Mouse (Mus musculus) heart, adult 9 months (tissue): ENCODE measurements around the gene Tshz2.

Experiments
- DNase-seq, 2 experiments: peaks; one replicate each; pipeline ENCODE4 v3.0.0; 2022; ENCODE audit warnings: low spot score in 2 of 2

The Tshz2 gene

DNA sequence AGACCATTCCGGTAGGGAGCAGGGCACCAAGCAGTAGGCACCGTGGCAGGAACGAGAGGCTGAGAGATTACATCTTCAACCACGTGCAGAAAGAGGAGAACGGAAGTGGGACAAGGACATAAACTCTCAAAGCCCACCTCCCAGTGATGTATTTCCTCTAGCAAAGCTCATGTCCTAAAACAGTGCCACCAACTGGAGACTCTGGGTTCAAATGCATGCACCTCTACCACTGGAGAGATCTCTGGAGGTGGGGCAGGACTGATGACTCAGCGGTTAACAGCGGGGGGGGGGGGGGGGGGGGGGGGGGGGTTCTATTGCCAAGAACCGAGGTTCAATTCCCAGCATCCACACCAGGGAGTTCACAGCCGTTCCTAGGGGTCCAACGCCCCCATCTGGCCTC is 410.5 kb downstream of the Tshz2 start:
- DNase-seq = no peak

GRCm38 (mm10) chr2:170045896-170046295 is 413.1 kb downstream of the Tshz2 start:
- DNase-seq = no peak

GRCm38 (mm10) chr2:170046371-170047145 is 413.7 kb downstream of the Tshz2 start:
- no peak for DNase-seq

DNA sequence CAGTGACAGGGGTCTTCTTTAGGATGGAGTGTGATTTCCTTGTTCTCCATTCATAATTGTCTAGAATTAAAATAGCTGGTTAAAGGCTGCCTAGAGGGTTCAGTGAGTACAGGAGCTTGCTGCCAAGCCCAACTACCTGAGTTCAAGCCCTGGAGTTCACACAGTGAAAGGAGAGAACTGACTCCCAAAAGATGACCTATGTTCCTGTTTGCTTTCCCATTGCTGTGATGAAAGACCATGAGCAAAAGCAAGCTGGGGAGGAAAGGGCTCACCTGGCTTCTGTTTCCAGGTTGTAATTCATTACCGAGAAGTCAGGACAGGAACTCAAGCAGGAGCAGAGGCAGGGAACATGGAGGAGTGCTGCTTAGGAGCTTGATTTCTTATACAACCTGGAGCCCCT is 416.0 kb downstream of the Tshz2 start:
- no peak for DNase-seq

GRCm38 (mm10) chr2:170050651-170051050 is 417.8 kb downstream of the Tshz2 start:
- DNase-seq = no peak

- DNase-seq = no peak
Measured at GRCm38 (mm10) chr2:170051441-170051840, 418.6 kb downstream of the Tshz2 start.

DNA sequence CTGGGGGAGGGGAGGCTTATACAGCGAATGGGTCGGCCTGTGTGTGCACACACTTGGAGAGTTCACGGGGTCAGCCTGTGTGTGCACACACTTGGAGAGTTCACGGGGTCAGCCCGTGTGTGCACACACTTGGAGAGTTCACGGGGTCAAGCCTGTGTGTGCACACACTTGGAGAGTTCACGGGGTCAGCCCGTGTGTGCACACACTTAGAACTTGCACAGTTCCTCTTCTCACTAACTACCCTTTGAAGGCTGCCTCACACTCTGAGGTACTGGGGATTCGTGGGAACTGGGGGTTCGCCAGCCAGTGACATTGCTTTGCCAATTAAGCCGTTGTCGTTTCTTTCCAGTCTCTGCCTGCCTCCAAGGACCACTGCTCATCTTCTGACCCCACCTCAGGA is 422.1 kb downstream of the Tshz2 start:
- DNase-seq = no peak

- DNase-seq = peak in 1 of 2 experiments; percentile 17
Measured at GRCm38 (mm10) chr2:170055413-170055812, 422.6 kb downstream of the Tshz2 start.

- no peak for DNase-seq
Measured at GRCm38 (mm10) chr2:170058774-170059173, 426.0 kb downstream of the Tshz2 start.

DNA sequence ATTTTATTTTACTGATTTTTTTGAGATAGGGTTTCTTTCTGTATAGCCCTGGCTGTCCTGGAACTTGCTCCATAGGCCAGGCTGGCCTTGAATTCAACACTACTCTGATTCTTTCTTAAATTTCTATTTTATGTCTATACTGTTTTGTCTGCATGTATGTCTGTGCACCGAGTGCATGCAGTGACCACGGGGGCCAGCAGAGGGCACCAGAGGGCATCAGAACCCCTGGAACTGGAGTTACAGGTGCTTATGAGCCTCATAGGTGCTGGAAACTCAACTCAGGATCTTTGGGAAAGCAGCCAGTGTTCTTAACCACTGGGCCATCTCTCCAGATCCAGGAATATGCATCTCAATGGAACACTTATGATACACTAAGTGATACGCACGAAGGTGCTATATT is 427.3 kb downstream of the Tshz2 start:
- DNase-seq = no peak

DNA sequence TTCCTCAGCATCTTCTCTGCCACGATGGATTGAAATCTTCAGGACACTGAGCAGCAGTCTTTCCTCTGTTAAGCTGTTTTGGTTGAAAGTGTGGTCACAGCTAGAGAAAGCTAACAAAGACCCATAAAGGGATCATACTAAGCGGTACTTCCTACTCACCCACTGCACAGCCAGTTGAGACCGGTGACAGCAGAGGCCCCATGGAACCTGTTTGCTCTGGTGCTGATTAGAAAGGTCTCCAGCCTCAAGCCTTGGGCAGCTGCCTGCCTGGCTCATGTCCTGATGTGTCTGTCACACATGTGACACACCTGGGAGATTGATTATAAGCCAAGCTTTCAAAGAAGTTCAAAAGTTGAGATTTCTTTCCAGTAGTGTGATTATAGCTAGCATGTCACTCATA is 429.6 kb downstream of the Tshz2 start:
- DNase-seq = no peak

GRCm38 (mm10) chr2:170069976-170070375 is 437.2 kb downstream of the Tshz2 start:
- no peak for DNase-seq

GRCm38 (mm10) chr2:170070641-170071241 is 437.9 kb downstream of the Tshz2 start:
- no peak for DNase-seq

- no peak for DNase-seq
Measured at GRCm38 (mm10) chr2:170076941-170077490, 444.2 kb downstream of the Tshz2 start.

- DNase-seq = no peak
Measured at GRCm38 (mm10) chr2:170078041-170078440, 445.2 kb downstream of the Tshz2 start.

GRCm38 (mm10) chr2:170078442-170079017 is 445.7 kb downstream of the Tshz2 start:
- no peak for DNase-seq

DNA sequence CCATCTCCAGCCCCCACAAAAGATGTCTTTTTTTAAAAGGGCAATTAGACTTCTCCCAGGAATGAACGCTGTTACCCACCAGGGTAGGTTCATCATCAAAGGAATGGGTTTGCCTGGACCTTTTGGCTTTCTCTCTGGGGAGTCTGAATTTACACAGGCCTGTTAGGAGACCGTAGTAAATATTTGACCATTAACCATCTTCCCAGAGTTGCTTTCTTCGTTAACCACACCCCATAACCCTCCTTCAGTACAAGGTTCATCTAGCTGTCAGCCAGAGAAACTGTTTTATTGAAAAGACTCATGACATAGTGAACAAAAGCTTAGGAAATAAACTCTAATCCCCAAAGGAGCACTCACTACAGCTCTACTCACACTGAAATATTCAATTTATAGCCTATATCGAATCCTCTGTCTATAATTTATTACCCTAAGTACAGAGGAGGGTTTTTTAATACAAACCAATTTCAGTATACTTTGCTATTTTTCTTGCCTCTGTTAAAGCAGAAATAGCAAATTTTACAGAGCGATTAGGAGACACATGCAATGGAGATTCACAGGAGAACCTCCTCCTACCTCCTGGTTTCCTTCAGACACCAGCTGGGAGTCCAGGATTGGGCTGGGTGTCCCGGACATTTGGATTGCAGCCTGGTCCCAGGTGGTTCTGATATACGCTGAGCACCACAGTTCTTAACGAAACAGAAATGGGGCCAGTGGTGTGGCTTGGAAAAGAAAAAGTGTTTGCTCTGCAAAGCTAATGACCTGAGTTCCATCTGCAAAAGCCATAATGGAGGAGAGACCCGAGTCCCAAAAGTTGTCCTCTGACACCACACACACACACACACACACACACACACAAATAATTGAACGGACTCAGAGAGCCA is 459.0 kb downstream of the Tshz2 start:
- DNase-seq = no peak

DNA sequence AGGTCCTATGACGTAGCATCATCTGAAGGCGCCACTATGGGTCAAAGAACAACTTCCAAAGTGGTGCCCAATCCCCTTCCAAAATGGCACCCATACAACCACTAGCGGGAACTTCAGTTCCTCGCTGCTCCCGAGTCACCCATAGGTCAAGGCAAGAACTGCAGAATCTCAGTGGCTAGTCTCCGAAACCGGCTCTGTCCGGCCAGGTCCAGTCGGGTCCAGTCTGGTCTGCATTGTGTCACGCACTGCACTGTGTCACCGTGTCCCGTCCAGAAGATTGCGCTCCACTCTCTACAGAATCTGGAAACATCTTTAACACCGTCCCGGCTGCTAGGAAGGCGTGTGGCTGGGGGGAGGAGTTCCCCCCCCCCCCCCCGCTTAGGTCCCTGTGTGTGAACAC is 461.4 kb downstream of the Tshz2 start:
- no peak for DNase-seq

DNA sequence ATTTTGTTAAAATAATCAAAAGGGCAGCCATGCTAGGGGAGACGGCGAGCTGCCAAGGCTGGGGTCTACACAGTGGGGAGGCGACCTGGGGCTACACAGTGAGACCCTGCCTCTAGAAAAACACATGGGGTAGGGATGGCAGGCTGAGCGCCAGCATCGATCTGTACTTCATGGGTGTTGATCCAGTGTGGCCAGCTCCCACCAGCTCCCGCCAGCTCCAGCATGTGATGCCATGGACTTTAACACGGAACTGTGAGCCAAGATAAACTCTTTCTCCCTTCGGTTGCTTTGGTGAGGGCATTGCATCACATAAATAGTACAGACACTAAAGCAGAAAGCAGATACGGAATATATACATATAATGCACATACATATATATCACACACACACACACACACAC is 462.1 kb downstream of the Tshz2 start:
- no peak for DNase-seq

DNA sequence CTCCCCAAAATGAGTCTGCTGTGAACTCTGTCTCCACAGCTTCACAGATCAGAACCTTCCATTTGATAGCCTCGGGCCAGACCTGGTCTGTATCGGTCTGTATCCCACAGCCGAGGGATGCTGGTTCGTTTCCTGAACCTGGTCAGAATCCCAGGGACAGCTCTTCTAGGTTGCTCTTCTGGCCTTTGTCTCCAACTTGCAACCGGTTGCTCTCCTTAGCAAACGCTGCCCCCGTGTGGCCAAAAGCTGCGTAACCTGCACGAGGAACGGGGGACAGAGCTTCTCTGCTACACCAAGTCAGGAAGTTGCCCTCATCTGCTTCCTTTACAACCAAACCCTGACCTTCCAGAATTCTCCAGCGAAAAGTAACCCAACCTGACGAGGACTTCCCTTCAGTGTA is 468.3 kb downstream of the Tshz2 start:
- DNase-seq = peak; percentile 58 to 84

- no peak for DNase-seq
Measured at GRCm38 (mm10) chr2:170101932-170102331, 469.1 kb downstream of the Tshz2 start.

GRCm38 (mm10) chr2:170103341-170103740 is 470.5 kb downstream of the Tshz2 start:
- DNase-seq = no peak
